Mouse (Mus musculus): Measurements from ENCODE around the gene Gm38392. TPM values are rescaled to one million over a fixed set of nuclear protein-coding genes. Genes with fewer than 3 reads are reported as not detected.
"Not testable (repeated sequence)": the region's sequence is repeated elsewhere in the genome, so short reads cannot be mapped to it uniquely, and the experiment has no call there.

Gene Gm38392
- under 1 TPM; 0.33 to 0.43 TPM for total RNA-seq (2021)

DNA sequence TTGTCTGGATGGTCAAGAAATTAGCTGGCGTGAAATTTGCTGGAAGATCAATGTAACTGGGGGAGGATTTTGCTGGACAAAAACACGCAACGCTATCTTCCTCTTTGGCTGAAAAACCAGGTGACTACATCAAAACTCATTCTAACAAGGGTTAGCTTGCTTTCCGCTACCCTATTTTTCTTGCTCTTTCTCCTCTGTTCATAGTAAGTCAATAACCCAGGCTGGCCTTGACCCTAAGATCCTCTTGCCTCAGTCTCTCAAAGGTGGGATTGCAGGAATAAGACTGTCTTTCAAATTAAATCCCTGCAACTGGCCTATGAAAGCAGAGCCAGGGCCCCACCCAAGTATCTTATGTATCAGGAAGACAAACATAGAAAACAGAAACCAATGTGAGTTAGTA, at the start of gene Gm38392:
TSS of gene Gm38392 (minus strand) at position 101 of the 400 bp plus-strand sequence.
- intact Hi-C loops (cut with DNase I): no loop called here
- no peak for DNase-seq

DNA sequence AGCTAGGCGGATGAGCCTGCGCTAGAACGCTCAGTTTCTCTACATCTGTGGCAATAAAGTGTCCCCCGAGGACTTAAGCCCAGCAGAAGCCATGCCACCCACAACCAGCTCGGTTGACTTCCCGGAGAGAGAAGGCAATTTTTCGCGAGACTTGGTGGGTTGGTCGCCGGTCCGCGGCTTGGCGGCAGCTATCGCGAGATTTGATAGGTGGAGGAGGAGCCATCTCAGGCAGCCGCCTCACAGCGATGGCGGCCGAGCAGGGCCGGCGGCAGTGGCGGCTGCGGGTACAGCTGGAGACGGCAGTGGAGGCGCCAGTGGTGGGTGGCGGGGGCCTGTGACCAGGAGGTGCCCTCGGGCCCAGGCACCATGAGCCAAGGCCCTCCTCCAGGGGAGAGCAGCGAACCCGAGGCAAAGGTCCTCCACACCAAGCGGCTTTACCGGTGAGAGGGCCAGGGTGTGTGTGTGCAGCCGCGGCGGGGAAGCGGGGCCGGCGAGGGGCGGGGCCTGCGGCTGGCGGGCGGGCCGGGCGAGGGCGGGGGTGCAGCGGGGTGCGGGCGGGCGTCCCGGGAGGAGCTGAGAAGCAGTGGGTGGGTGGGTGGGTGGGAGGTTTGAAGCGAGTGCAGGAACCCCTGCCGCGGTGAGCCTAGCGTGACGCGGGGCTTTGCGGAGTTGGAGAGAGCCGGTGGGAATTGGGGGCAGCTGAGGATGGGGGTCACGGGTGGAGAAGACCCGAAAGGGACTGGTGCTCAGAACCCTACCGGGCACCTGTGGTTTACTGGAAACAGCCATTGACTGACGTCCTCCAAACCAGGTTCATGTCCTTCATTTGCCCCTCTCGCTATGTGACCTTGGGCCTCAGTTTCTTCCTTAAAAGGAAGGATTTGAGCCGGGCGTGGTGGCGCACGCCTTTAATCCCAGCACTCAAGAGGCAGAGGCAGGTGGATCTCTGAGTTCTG, 49.3 kb upstream of the Gm38392 start, which contains the start of the genes Tmem79 and Smg5:
TSS of gene Tmem79 (minus strand) at position 91 of the 956 bp plus-strand sequence.
TSS of gene Smg5 (plus strand) at position 203 of the 956 bp plus-strand sequence.
- intact Hi-C loops (cut with DNase I): loop anchor here (5.0 kb wide), 1 partner anchor 39 kb away; the partner anchor contains the start of genes Cct3 and Tsacc

DNA sequence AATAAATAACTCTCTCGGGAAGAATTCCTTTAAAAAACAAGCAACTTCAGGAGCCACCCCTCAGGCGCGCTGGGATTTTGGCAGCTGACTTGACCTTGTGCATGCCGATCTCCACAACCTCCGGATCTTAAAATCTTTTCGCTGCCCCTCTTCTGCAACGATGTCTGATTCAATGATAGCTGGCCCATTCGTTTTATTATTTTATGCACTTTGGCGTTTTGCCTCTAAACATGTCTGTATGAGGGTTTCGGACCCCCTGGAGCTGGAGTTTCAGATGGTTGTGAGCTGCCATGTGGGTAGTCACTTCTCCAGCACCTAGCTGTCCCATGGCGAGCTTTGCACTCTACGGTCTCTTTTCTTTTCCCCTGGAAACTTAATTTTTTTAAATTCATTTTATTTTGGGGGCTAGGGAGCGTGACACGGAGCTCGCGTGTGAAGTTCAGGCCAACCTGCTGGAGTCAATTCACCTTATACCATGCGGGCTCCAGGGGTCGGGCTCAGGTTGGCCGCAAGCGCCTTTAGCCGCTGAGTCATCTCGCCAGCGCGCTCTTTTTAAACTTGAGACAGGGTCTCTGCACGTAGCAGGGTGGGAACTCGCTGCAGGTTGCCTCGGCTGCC, 48.5 kb upstream of the Gm38392 start:
- intact Hi-C loops (cut with DNase I): loop anchor here (1.0 to 5.0 kb wide), 2 partner anchors 10 to 38 kb away; partner anchors contain the start of genes Cct3, Glmp and Tsacc
- DNase-seq: peak in 1 of 2 experiments; percentile 16

More for the DNA sequence above, 49.3 kb upstream of the Gm38392 start, which contains the start of the genes Tmem79 and Smg5:
- DNase-seq: peak; percentile 95 to 99

DNA sequence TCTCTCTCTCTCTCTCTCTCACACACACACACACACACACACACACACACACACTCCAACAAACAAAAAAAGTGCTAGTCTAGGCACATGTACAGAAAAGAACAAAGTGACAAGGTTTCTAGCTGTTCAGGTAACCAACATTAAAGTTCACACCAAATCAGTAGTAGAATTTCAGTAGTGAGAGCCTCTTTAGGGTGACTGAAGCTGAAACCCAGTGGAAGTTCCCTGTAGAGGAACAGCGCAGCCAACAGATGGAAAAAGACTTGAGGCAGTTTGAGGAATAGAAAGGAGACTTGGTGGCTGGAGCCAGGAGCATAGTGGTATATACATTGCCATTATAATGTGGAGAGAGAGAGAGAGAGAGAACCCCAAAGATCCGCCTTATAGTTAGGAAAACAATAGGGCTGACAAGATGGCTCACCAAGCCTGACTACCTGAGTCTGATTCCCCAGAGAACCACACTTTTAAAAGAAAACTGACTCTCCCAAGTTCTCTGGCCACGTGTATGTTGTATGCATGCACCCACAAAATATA, 48.0 kb upstream of the Gm38392 start:
- intact Hi-C loops (cut with DNase I): loop anchor here (1.0 to 5.0 kb wide), 2 partner anchors 10 to 38 kb away; partner anchors contain the start of genes Cct3, Glmp and Tsacc
- no peak for DNase-seq

DNA sequence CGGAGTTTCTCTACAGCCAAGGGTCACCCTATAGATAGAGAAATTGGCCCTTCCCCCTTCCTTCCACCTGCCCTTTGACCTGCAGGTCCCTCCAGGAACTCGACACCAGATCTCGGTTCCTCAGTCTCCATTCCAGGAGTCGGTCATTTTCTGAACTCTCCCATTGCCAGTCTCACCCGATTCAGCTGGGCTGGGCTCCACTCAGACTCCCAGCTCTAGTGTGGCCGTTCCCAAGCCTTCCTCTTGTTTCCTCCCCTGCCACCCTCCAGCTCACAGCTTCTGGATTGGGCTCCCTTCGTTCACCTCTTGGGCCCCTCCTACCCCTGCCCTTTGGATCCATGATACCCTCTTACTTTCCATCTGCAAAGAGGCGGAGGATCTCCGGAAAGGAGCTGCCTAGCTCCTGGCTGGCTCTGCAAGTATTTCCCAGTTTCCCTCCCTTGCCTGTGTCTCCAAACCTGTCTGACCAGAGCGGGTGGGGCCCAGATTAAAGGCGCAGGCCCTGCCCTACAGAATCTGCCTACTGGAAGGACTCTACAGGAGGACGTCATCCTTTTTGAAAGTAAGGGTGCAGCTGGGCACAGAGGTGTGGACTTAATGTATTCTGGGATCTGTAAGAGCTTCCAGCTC, 47.1 kb upstream of the Gm38392 start:
- intact Hi-C loops (cut with DNase I): no loop called here
- DNase-seq: no peak

DNA sequence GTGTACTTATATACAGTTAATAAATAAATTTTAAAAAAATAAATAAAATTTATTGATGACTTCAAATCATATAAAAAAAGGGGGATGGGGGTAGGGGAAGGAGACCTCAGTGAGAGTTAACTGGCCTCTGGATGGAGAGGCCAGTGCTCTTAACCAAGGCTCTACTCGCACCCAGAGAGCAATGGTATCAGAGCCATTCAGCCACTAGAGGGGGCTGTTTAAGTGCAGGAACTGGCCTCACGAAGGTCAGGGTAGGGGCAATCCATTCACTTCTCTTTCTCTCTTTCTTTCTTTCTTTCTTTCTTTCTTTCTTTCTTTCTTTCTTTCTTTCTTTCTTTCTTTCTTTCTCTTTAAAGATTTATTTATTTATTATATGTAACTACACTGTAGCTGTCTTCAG, 44.3 kb upstream of the Gm38392 start:
- peak in 1 of 2 experiments; percentile 45 for DNase-seq
- intact Hi-C loops (cut with DNase I): no loop called here

DNA sequence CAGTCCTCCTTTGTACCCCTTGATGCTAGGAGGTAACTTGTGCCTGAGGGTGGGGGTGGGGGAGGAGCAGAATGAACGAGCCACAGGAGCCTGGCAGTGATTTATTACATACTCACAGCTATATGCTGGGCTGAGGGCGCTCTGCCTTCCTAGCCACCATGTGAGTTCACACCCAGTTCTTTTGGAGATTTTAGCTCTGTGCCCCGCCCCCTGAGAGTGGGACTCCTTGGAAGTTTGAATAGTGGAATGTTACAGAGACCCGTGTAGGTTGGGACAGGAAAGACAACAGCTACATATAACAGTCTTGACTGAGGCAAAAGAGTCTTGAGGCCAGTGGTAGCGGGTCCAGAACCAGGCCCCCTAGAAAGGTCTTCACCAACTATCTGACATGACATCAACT, 41.9 kb upstream of the Gm38392 start:
- intact Hi-C loops (cut with DNase I): no loop called here

DNA sequence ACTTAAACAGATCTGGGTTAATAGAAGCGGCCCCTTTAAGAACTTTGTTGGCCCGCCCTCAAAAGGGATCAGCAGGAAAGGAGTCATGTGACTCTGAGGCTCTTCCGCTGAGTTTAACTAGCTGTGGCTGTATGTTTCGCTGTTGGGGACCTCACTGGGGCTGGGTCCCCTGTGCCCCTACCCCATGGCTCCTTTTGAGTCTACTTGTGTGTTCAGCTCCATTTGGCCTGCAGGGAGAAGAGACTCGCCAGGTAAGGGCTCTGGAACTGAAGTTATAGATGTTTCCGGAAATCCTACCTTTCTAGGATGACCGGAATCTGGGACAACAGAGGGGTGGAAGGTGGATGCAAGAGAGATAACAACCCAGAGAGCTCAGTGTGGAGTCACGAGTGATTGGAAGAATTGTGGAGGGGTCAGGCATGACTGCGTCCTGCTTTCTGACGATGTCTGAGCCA, 38.0 kb upstream of the Gm38392 start, which contains the start of gene Glmp:
TSS of gene Glmp (plus strand) at position 73 of the 455 bp plus-strand sequence.
- intact Hi-C loops (cut with DNase I): loop anchor here (1.0 kb wide), 1 partner anchor 10 kb away; no protein-coding TSS in a partner anchor
- peak; percentile 66 to 71 for DNase-seq

More for the DNA sequence above, 41.9 kb upstream of the Gm38392 start:
- no peak for DNase-seq

DNA sequence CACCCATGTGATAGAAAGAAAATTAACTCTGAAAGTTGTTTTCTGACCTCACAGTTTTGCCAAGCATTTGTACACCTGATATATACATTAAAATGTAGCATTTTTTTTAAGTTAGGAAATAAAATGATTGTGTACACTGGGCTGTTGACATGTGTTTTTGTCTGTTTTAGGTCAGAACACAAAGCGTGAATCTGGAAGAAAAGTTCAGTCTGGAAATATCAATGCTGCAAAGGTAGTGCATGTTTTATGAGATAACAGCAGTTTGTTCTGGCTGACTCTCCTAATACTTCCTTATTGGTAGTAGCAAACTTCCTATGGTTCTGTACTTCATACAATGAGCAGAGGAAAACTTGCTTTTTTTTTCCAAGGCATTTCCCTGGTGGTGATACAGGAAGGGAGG, 12.2 kb upstream of the Gm38392 start:
- DNase-seq: no peak
- intact Hi-C loops (cut with DNase I): loop anchor here (5.0 kb wide), 1 partner anchor 38 kb away; the partner anchor contains the start of genes Smg5 and Tmem79

DNA sequence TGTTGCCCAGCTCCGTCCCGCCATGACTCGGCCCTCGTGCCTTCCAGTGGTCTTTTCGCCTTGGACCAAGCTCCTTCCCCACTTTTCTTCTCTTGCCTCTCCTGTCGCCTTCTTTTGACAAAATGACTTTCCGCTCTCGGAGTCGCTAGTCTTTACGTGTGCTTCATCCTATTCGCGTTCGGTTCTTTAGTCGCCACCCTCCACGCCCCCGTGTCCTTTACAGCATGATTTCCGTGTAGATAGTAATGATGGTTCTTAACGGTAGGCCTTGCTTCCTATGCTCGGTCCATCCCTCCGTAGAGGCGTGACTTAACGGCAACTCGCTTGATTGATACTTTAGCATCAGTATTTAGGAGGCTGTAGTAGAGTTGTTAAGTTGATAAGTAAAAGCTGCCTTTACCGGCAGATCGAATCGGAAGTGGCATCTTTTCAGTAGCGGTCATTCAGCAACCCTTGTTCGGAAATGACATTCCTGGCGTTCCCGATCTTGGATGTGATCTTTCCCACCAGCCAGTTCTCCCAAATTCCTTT, 10.4 kb upstream of the Gm38392 start:
- DNase-seq: no peak
- intact Hi-C loops (cut with DNase I): loop anchor here (5.0 kb wide), 1 partner anchor 40 kb away; the partner anchor contains the start of genes Smg5 and Tmem79

DNA sequence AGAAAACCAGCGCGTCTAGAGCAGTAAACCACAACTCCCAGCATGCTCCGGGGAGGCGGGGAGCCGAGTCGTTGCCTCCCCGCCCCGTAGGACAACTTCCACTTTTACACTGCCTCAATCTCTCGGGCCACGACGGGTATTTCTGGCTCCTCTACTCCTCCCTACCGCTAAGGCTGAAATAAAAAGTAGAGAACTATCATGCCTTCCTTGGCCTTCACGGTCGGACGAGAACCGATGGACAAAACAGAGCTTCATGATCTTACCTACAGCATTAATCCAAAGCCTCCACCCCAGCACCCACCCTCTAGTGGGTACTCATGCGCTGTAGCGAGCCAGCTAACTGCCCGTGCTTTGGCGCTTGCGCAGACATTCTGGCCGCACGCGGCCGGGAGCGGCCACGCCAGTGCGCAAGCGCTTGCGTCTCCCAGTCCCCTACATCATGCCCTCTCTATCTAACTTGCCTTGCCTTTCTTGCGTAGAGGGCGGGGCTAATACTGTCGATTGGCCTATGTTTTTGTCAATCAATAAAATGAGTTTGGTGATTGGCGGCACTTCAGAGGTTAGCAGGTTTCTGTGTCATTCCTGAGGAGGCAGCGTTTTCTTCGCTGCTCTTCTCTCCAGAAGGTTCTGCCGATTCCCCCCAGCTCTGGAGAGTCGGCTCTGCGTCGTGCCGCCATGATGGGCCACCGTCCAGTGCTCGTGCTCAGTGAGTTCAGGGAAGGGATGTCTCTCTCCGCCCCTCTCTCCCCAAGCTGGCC, 9.7 kb upstream of the Gm38392 start, which contains the start of the genes Tsacc and Cct3:
TSS of gene Tsacc (minus strand) at position 439 of the 758 bp plus-strand sequence.
TSS of gene Cct3 (plus strand) at position 556 of the 758 bp plus-strand sequence.
- intact Hi-C loops (cut with DNase I): loop anchor here (5.0 kb wide), 1 partner anchor 41 kb away; the partner anchor contains the start of genes Smg5 and Tmem79
- peak; percentile 91 to 93 for DNase-seq

DNA sequence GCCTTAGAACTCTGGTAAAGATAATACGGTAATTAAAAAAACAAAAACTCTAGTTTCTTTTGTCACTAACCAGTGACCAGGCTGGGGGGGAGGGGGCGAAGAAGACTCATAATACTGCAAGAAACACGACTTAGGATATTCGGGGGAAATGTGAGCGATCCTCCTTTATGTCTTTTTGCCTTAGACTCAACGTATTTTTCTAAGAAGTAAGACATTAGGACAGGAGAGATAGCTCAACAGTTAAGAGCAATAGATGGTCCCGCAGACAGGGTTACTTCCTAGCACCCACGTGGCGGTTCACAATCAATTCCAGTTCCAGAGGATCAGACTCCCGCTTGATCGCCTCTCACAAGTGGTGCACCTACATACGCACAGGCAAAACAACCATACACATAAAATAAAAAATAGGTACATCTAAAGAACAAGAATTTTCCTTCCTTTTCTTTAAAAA, 9.1 kb upstream of the Gm38392 start:
- no peak for DNase-seq
- intact Hi-C loops (cut with DNase I): loop anchor here (5.0 kb wide), 1 partner anchor 41 kb away; the partner anchor contains the start of genes Smg5 and Tmem79

DNA sequence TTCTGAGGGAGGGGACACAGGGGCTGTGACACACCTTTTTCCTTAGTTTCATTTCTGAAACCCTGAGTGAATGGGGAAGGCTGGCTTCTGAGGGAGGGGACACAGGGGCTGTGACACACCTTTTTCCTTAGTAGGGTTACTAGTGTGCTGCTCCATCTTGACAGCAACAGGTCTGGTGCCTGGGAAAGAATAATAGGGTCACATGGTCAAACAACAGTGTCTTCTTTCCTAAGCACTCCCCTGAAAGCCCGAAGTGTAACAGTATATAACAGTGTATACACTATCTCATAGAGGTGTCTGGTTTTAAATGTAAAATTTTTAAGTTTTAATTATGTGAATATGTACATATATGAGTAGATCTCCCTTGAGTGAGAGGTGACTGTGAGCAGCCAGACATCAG, 8.3 kb upstream of the Gm38392 start:
- intact Hi-C loops (cut with DNase I): loop anchor here (5.0 kb wide), 1 partner anchor 42 kb away; the partner anchor contains the start of genes Smg5 and Tmem79
- DNase-seq: not testable (repeated sequence)

DNA sequence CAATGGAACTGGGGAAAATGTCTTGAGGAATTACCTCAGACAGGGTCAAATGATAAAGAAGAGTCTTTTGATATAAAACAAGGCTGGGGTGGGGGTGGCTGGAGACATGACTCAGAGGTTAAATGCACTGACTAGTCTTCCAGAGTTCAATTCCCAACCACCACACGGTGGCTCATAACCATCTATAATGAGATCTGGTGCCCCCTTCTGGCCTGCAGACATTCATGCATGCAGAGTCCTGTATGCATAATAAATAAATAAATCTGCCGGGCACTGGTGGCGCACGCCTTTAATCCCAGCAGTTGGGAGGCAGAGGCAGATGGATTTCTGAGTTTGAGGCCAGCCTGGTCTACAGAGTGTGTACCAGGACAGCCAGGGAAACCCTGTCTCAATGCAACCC, 5.0 kb upstream of the Gm38392 start:
- no peak for DNase-seq
- intact Hi-C loops (cut with DNase I): no loop called here

DNA sequence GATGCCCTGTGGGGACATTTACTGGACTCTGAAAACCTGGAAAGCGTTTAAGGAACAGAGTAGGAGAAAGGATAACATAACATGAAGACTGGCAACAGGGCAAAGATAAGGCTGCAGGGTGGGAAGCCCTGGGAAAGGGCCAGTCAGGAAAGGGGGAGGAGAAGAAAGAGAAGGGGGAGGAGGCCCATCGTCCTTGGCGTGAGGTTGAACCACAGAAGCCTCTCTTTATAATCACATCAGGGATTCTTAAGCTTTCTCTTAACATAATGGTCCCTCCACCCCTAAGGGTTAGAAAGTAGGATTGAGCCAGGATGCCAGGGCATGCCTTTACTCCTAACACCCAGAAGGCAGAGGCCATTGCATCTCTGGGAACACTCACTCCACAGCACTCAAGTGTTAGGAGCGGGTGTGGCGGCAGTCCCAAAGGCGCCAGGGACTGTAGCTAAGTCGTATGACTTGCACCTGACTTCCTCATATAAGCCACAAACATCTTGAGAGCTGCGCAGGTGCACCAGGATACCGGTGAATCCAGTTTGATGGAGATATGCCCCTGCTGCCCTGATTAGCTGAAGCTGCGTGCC, 1.2 kb upstream of the Gm38392 start:
- DNase-seq; intact Hi-C loops (cut with DNase I): not testable (repeated sequence)

DNA sequence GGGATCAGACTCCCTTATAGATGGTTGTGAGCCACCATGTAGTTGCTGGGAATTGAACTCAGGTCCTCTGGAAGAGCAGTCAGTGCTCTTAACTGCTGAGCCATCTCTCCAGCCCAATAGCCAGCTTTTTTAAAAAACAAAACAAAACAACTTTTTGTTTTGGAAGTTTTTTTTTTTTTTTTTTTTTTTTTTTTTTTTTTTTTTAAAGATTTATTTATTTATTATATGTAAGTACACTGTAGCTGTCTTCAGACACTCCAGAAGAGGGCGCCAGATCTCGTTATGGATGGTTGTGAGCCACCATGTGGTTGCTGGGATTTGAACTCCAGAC, 1.5 kb downstream of the Gm38392 start:
- intact Hi-C loops (cut with DNase I); DNase-seq: not testable (repeated sequence)

DNA sequence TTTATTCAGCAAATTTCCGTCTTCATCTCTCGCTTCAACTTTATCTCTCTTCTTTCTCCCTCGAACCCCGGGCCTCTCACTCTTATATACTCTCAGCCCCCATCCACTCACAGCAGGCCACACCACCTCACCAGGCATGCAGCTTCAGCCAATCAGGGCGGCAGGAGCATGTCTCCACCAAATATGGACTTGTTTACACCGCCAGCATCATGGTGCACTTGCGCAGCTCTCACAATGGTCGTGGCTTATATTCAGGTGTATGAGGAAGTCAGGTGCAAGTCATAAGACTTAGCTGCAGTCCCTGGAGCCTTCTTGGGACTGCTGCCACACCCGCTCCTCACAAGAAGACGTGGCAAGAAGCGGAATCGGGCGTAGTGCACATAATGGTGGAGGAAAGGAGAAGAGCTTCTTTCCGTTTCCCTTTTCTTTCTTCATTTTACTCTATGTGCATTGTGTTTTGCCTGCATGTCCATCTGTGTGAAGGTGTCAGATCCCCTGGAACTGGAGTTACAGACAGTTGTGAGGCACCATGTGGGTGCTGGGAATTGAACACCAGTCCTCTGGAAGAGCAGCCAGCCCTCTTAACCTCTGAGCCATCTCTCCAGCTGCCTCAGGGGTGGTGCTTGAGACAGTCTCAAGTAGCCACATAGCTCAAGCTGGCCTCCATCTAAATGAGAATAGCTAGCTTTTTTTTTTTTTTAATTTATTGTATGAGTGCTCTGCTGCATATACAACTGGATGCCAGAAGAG, 2.0 kb downstream of the Gm38392 start:
- DNase-seq; intact Hi-C loops (cut with DNase I): not testable (repeated sequence)
